Mouse (Mus musculus): Measurements from ENCODE around the gene Phc2.

Gene Phc2

DNA sequence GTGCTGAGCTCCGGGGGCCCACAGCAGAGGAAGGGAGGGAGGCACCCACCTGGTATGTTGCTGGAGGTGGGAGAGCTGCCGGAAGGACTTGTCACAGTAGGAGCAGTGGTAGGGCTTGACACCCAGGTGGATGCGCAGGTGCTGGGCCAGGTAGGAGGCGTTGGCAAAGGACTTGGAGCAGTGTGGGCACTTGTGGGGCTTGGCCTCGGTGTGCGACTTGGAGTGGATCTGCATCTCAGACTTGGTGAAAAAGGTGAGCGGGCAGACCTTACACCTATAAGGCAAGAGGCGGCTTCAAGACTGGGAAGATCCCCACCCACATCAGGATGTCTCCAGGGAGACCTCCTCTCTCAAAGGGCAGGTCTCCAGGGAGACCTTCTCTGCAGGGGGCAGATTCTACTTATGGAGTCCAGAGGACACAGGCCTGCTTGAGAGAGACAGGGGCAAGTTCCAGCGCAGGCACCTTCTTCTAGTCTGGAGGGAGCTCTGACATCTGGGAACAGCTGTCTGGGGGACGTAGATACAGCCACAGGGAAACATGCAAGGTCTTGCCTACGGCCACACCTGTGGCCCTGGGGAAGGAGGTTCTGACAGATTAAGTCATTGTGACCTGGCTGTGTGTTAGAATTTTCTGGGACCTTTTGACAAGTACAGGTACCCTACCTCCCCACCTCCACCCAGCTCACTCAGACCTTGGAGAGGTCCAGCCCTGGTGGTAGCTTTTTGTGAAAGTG is 131.6 kb downstream of the Phc2 start:
- no peak for DNase-seq

DNA sequence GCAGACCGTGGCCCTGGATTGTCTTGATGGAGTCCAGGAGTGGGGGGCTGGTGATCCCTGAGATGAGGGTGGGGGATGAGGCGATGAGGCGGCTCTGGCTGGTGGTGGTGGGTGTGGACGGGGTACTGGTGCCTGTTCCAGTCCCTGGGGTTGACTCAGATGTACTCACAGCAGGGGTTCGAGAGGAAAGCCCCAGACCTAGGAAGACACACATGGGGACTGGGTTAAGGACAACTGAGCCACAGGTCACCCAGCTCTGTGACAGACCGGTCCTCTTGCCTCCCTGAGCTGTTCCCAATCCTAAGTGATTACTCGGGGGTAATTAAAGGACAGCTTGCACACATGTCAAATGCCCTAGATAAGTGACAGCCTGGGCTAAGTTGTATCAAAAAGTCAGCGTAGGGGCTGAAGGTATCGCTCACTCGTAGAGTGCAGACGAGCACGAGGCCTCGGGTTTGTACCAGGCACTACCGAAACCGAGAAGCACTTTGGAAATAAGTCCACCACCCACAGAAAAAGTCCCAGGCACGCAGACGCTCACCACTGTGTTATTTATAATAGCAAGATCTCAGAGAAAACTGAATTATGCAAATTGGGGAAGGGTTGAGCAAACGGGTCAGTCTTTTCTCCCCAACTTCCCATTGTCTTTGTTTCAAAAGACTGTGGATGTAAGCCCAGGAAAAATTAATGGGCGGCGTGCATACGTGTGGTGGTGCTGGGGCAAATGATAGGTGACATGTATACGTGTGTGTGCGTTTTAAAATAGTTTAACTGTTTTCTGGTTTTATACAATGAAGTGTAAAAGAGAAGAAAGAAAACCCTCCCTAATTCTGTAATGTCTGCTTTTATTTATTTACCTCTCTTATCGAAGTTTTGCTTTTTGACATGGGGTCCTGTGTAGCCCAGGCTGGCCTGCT is 132.8 kb downstream of the Phc2 start:
- no peak for DNase-seq

DNA sequence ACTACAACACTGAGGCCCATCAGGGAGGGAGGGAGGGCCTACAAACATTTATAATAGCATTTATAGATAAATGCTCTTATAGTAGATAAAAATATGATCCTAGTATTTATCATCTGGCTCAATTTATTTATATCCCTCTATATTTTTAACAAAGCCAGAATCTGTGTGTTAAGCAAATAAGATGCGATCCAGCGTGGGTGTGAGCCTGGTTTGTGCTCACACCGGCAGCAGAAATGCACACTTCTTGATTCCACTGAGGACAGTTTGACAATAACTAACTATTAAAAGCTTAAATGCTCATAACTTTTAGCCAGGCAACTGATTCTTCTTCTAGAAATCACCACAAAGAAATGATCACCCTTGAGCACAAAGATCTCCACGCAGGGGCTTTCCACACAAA is 133.6 kb downstream of the Phc2 start:
- DNase-seq = no peak

DNA sequence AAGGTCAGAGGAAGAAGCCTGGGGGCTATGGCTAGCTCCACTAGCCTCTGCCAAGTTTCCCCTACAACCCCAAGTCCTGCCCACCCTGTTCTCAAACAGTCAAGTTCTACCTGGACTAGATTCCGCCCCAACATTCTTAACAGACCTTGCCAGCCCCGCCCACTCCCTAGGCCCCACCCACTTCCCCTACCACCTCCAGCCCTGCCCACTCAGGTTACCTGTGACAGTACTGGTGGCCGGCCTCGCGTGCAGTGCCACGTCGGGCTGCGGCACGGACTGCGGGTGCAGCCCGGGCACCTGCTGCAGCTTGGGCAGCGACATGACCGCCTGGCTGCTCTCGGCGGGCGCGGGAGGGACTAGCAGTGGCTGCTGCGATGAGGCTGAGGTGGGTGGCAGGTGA is 135.1 kb downstream of the Phc2 start:
- DNase-seq = peak; percentile 64

DNA sequence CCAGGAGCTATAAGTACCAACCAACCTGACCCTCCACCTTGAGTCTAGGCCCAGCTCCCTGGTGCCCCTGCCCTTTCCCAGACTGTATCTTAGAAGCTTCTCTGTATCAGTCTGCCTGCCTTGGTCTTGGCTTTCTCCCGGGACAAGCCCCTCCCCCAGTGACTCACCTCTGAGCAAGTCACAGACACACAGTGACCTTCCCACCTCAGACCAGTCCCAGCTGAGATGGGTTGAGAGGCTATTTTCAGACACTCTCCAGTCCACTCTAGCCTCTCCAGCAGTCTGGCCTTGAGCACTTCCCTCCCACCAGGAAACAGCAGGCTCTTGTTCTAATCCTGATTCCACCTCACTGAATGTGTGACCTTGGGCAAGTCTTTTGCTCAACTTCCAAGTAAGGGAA is 139.2 kb downstream of the Phc2 start:
- no peak for DNase-seq

DNA sequence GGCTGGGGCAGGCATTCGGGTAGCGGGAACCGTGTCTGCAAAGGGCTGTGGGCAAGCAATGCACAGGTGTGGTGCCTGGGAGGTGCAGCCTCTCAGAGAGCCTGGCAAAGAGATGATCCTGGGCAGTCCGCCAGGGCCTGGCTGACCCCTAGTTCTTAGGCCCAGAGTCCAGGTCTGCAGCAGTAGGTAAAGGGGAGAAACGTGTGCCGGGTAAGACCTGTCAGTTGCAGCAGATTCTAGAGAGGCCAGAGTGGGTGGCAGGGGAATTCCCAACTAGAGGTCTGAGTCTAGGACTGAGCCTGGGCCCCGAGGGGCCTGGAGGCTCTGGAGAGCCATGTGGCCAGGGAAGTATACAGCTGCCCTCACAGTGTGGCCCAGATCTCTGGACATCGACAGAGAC is 139.7 kb downstream of the Phc2 start:
- DNase-seq = peak; percentile 86

DNA sequence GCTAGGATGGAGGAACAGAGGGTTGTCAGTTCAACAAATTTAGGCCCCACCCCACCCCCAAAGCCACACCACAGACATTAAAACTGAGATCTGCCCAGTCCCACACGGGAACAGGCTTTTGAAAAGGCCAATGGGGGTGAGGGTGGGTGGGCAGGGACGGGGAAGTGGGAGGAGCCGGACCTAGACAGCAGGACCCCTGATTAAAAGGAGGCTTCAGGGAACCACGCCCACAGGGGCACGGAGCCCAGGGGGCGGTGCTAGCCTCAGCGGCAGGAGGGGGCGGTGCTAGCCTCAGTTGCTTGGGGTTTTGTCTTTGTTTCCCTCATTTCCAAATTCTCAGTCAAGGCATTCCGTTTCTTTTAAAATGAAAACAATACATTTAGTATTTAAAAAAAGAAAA is 141.1 kb downstream of the Phc2 start:
- no peak for DNase-seq

DNA sequence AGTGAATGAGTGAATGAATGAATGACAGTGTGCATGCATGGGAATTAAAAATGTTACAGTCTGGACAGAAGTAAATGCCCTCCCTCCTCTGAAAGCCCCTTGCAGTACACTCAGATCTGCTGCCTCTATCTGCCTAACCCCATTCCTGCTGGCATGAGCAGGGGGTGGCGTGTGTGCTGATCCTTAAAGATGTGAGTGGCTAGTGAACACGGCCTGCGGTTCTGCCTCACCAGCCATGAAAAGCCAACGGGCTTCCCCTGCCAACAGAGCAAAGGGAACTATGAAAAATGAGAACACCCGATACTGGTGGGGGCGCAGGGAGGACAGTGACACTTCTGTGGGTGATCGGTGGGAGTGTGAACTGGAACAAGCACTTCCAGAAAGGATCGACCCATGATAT is 142.3 kb downstream of the Phc2 start:
- no peak for DNase-seq

DNA sequence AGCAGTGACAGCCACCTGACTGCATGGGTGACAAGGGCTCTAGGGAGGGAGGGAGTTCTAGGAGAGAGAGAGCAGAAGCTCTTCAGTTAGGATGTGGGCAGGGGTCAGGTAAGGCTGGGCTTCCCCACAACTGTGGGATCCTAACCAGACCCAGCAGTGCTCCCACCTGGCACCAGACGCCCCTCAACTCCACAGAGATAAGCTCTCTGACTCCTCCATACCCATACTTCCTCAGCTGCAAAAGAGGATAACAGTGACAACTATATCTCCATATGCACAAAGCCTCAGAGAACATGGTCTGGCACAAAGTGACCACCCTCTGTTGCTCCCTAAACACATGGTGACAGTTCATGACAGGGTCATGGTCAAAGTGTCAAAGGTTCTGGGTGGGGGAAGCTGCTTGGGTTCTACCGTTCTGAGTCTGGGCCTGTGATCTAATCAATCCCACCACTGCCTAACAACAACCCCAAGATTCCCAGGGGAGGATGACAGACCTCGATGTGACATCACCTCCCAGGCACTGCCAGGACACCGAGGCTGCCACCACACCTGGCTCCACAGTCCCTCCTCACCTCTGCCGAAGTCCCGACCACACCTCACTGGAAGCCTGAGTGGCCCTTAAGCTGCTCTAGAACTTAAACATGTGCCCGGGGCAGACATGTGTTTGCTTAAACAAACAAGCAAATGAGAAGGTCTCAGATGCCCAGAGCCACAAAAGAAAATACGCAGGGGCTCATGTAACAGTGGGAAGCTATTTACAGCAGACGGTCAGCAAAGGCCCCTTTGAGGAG is 147.4 kb downstream of the Phc2 start:
- no peak for DNase-seq

Measured in kidney, adult 18-20 months (tissue).